Mouse (Mus musculus) midbrain, embryonic 16.5 days (tissue): Measurements from ENCODE around the gene Sbk1. TPM values are rescaled to one million over a fixed set of nuclear protein-coding genes. Genes with fewer than 3 reads are reported as not detected.
"Not testable (repeated sequence)": the region's sequence is repeated elsewhere in the genome, so short reads cannot be mapped to it uniquely, and the experiment has no call there.

ENCODE experiments used
- ATAC-seq: fragments of 200-750 bp; cut with Nextera tagmentation; 2 replicates; pipeline ENCODE4 v1.8.0; 2017; ENCODE audit warnings: moderate TSS enrichment
- H3K27ac ChIP-seq: fragments of 300-500 bp; sonication (generic); 2 replicates; pipeline ENCODE4 v1.5.1; 2014; ENCODE audit warnings: mild to moderate bottlenecking, low read length, mixed read lengths
- H3K27me3 ChIP-seq: fragments of 300-500 bp; sonication (generic); 2 replicates; pipeline ENCODE4 v1.6.1; 2014; ENCODE audit warnings: low read depth, low read length, mixed read lengths; ENCODE audit not compliant: control insufficient read depth, insufficient read depth
- H3K36me3 ChIP-seq: fragments of 300-500 bp; sonication (generic); 2 replicates; pipeline ENCODE4 v1.6.1; 2014; ENCODE audit warnings: mild to moderate bottlenecking, low read length, moderate library complexity, mixed read lengths; ENCODE audit not compliant: control insufficient read depth, insufficient read depth
- H3K4me1 ChIP-seq: fragments of 300-500 bp; sonication (generic); 2 replicates; pipeline ENCODE4 v1.6.1; 2014; ENCODE audit warnings: mild to moderate bottlenecking, low read length, mixed read lengths; ENCODE audit not compliant: control insufficient read depth, insufficient read depth
- H3K4me2 ChIP-seq: fragments of 300-500 bp; sonication (generic); 2 replicates; pipeline ENCODE4 v1.6.1; 2014; ENCODE audit warnings: mild to moderate bottlenecking, low read length, mixed read lengths
- H3K4me3 ChIP-seq: fragments of 300-500 bp; sonication (generic); 2 replicates; pipeline ENCODE4 v1.5.1; 2014; ENCODE audit warnings: low read depth, mild to moderate bottlenecking, low read length, moderate library complexity, mixed read lengths
- H3K9ac ChIP-seq: fragments of 300-500 bp; sonication (generic); 2 replicates; pipeline ENCODE4 v1.6.1; 2014; ENCODE audit warnings: low read depth, low read length, mixed read lengths
- H3K9me3 ChIP-seq: fragments of 300-500 bp; sonication (generic); replicated peaks from 2 replicates; pipeline ENCODE4 v1.6.1; 2014; ENCODE audit warnings: mild to moderate bottlenecking, low read length, mixed read lengths; ENCODE audit not compliant: control insufficient read depth, poor library complexity, severe bottlenecking
- WGBS: fragments of 180-500 bp; shearing (Covaris S2); extraction: QIAGEN DNeasy Blood & Tissue Kit; methylation state at CpG from one replicate; pipeline ENCODE4 v1.1.7; 2014; 5-methylcytosine and 5-hydroxymethylcytosine counted together
- polyA plus RNA-seq: library from polyadenylated mRNA; unstranded; fragments of >200 nt; fragmentation: Nextera tagmentation; extraction: Ambion mirVana; gene quantifications from 2 replicates; pipeline ENCODE4 v1.2.1, GENCODE M21; 2015

Sbk1 gene
- polyA plus RNA-seq, 1 experiment from 2014 or later = 233 TPM

GRCm38 (mm10) chr7:126301831-126302230 is 29.4 kb downstream of the Sbk1 start:
- not testable (repeated sequence) for H3K4me2 ChIP-seq, H3K36me3 ChIP-seq, H3K4me3 ChIP-seq, H3K9me3 ChIP-seq, H3K9ac ChIP-seq, H3K4me1 ChIP-seq, H3K27me3 ChIP-seq, H3K27ac ChIP-seq, ATAC-seq
- 86% methylated on average over 5 of the region's 5 CpGs for WGBS

DNA sequence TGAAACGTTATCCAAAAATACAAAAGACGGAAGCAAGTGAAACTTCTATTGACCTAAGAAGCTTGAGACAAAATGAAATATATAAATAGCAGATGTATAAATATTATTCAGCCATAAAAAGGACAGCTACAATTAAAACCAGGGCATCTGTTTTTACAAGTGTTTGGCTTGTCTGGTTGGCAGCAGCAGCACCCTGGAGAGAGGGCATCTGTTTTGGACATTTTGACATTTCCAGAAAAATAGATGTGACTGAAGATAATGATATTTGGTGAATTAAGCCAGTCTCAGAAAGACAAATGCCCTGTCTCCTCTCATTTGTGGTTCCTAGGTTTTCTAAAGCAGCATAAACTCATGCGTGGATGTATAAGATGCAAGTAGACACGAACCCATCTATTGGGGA is 39.4 kb downstream of the Sbk1 start:
- 90% methylated on average over 4 of the region's 4 CpGs for WGBS
- H3K36me3 ChIP-seq = no peaks in the 10 kb centered on the region

GRCm38 (mm10) chr7:126313309-126313708 is 40.9 kb downstream of the Sbk1 start:
- H3K9me3 ChIP-seq = no peaks in the 10 kb centered on the region
- no peak overlapping the region for H3K4me2 ChIP-seq
- no peak overlapping the region for H3K4me3 ChIP-seq
- WGBS = 45% methylated on average over 5 of the region's 5 CpGs
- H3K27me3 ChIP-seq = no peaks in the 10 kb centered on the region
- H3K9ac ChIP-seq = no peak overlapping the region
- H3K4me1 ChIP-seq = no peaks in the 10 kb centered on the region
- no peak overlapping the region for H3K27ac ChIP-seq
- H3K36me3 ChIP-seq = no peaks in the 10 kb centered on the region
- ATAC-seq = no peak

More for the DNA sequence above, 39.4 kb downstream of the Sbk1 start:
- Histone ChIP-seq H3K27me3 (no peaks in the 10 kb centered on the region), H3K27ac (no peak overlapping the region), H3K9me3 (no peaks in the 10 kb centered on the region), H3K4me1 (no peaks in the 10 kb centered on the region), H3K4me3 (no peak overlapping the region), H3K4me2 (no peak overlapping the region), H3K9ac (no peak overlapping the region)
- no peak for ATAC-seq

DNA sequence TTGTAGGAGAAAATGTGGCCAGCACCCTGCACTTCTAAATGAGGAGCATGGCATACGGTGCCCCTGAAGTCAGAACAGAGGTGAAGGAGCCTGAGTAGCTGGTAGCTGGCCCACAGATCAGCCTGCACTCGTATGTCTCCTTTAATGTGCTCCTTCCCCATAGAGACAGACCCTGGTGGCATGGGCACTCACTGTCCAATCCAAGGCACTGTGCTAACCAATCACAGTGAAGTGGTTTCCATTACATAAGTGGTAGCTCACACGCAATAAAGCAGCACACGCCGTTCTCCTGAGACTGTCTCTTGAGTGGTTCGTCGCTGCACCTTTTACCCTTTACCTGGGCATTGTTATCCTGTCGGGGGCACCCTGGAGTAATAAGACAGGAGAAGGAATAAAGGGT is 41.9 kb downstream of the Sbk1 start:
- Histone ChIP-seq H3K4me2 (no peak overlapping the region), H3K4me1 (no peaks in the 10 kb centered on the region), H3K9ac (no peak overlapping the region), H3K4me3 (no peak overlapping the region), H3K27me3 (no peaks in the 10 kb centered on the region), H3K9me3 (no peaks in the 10 kb centered on the region), H3K27ac (no peak overlapping the region), H3K36me3 (no peaks in the 10 kb centered on the region)
- no peak for ATAC-seq
- 83% methylated on average over 8 of the region's 8 CpGs for WGBS

- Histone ChIP-seq H3K36me3 (no peaks in the 10 kb centered on the region), H3K27ac (no peak overlapping the region), H3K9ac (no peak overlapping the region), H3K4me2 (no peak overlapping the region), H3K4me1 (no peaks in the 10 kb centered on the region), H3K4me3 (no peak overlapping the region), H3K27me3 (0 out of 2 replicates have a peak, but pooled peaks cover 3% of the 10 kb centered on the region), H3K9me3 (no peaks in the 10 kb centered on the region)
- ATAC-seq = no peak
- 8% methylated on average over 11 of the region's 11 CpGs for WGBS
Observed at GRCm38 (mm10) chr7:126323729-126324128, 51.3 kb downstream of the Sbk1 start.

- Histone ChIP-seq H3K4me3 (no peak overlapping the region), H3K27me3 (0 out of 2 replicates have a peak, but pooled peaks cover 3% of the 10 kb centered on the region), H3K36me3 (no peaks in the 10 kb centered on the region), H3K9me3 (no peaks in the 10 kb centered on the region), H3K4me1 (no peaks in the 10 kb centered on the region), H3K4me2 (no peak overlapping the region), H3K27ac (no peak overlapping the region), H3K9ac (no peak overlapping the region)
- 45% methylated on average over 3 of the region's 3 CpGs for WGBS
- no peak for ATAC-seq
Observed at GRCm38 (mm10) chr7:126324791-126325190, 52.4 kb downstream of the Sbk1 start.

DNA sequence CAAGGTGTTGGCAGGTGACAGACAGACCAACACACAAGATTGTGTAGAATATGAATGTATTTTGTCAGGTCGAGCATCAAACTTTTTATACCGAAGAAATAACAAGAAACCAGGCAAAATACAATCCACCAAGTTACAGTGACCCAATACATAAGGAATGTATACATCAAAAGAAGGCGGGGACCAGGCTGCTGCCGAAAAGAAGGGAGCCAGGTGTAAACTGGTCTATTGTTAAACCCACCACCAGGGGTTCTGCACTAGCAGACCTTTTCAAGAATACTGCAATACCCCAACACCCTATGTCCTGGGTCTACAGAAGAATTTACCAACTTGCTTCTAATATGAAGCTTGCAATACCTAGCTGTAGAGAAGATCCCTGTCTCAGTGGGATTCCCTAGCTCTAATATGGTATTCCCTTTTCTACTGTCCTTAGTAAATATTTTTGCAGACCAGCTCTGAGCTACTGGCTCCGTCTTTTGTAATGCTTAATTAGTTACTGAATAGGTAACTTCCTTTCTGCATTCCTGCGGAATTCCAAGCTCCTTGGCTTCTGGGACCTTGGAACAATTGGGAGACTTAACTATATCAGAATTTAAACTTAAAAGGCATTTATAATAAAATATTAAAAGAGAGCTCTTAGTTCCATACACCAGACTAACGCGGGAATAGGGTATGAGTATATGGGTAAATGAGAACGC is 53.3 kb downstream of the Sbk1 start:
- not testable (repeated sequence) for H3K4me1 ChIP-seq, H3K9me3 ChIP-seq, H3K27me3 ChIP-seq, H3K4me2 ChIP-seq, H3K9ac ChIP-seq, H3K4me3 ChIP-seq, ATAC-seq, H3K36me3 ChIP-seq, H3K27ac ChIP-seq
- 21% methylated on average over 9 of the region's 9 CpGs for WGBS

DNA sequence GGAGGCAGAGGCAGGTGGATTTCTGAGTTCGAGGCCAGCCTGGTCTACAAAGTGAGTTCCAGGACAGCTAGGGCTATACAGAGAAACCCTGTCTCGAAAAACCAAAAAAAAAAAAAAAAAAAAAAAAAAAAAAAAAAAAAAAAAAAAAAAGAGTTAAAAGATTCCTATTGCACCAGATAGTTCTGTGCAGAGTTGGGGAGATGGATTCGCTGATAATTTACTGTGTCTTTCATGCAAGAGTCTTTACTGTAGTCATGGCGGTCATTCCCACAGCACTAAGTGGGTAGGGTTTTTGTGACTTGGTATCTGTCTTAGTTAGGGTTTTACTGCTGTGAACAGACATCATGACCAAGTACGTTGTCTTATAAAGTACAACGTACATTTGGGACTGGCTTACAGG is 56.4 kb downstream of the Sbk1 start:
- 97% methylated on average over 4 of the region's 6 CpGs for WGBS
- not testable (repeated sequence) for ATAC-seq, H3K27me3 ChIP-seq

DNA sequence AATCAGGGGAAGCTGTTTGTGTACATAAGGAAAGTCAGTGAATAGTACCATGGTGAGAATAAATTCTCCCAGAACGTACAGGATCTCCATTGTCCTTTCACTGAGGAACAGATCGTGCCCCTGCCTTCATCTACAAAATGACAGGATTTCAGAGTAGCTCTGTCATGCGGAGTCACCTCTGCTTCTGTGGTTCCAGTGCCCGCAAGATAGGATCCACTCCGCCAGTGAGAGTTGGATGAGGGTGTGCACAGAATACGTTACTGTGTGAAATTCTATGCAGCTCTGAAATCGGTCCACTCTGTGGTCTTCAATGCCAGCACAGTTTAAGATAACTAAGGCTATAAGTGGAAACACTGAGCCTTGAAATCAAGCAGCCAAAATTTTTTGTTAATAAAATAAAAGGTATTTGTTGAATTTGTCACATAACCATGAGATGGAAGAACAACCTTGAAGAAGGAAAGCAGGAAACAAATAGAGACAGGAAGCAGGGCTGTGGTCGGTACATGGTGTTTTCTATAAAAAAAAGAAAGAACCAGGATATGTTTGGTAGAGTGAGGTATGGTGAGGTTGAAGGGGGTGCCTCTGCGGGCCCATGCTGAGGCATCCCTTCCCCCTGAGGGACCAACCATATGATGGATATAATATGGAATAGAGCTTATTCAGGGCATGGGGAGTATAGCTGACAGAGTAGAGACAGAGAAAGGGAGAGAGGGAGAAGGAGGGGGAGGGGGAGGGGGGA is 57.7 kb downstream of the Sbk1 start:
- Histone ChIP-seq H3K9me3 (no peaks in the 10 kb centered on the region), H3K9ac (no peak overlapping the region), H3K36me3 (no peaks in the 10 kb centered on the region), H3K27ac (no peak overlapping the region), H3K4me1 (no peaks in the 10 kb centered on the region), H3K4me2 (no peak overlapping the region), H3K27me3 (0 out of 2 replicates have a peak, but pooled peaks cover 3% of the 10 kb centered on the region), H3K4me3 (no peak overlapping the region)
- 90% methylated on average over 9 of the region's 9 CpGs for WGBS
- no peak for ATAC-seq

More for the DNA sequence above, 56.4 kb downstream of the Sbk1 start:
- not testable (repeated sequence) for H3K27ac ChIP-seq, H3K9ac ChIP-seq, H3K4me3 ChIP-seq, H3K9me3 ChIP-seq, H3K4me2 ChIP-seq, H3K4me1 ChIP-seq, H3K36me3 ChIP-seq
